Mouse (Mus musculus) left cerebral cortex, adult 11 months (tissue): ENCODE measurements at regions not wholly inside any gene's neighbourhood (a gene's known extent, or its start where the extent isn't known, plus 50 kb on each side); places are given as distances from the start of the nearest gene placed in this dataset.

ENCODE experiments used
- DNase-seq: peaks from one replicate; pipeline ENCODE4 v3.0.0; 2022; ENCODE audit warnings: low spot score

DNA sequence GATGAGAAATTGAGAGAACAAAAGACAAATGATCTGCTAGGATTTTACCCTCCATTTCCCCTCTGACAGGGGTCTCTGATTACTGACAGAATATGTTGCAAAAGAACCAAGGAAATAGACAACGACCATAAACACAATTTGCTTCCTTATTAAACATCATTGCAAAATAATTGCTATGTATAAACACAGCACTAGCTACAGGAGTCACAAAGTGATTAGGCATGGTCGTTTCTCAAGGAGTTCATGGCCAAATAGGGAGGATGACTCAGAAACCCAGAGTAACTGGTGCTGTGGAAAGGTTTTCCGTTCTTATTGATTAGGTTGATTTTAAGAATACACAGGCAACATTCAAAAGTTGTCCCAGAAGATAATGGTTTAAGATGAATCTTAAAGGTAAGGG lies 180.4 kb downstream of the Gm12728 start:
- no peak for DNase-seq

DNA sequence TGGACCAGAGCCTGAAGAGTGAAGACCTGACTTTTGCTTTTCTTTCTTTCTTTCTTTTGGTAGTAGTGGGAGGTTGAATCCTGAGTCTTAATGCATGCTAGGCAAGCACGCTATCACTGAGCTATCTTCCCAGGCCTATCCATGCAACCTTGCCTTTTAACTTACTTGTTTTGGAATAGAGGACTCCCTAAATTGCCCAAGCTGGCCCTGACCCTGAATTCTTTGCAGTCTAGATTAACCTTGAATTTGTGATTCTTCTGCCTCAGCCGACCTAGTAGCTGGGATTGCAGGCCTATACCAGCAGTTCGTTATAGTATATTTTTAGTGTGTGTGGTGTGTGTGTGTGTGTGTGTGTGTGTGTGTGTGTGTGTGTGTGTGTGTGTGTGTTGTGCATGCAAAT lies 183.1 kb downstream of the Gm12728 start:
- DNase-seq, result no peak

DNA sequence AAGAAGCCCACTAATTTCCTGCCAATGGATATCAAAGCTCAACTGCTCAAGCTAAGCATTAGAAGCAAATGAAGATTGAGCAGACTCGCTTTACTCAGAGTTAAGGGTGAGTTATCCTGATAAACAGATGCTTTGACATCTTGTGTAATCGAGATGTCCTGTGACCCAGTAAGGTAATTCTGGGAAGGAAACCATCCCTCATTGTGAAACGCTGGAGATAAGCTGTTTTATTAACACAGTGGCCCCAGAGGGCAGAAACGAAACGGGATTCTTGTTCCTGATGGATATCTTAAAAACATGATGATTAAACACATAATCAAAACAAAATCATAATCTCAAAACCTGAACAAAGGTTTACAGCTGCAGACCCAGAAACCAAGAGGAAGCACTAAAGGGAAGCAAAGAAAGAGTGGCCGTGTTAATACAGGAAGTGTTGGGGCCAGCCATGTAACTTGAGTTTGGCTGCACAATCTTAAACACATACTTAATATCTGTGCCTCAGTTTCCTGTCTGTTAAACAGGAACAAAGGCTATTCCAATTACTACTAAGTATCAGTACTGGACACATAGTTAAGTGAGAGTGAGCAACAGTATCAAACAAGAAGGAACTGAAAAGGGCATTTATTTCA lies 184.2 kb downstream of the Gm12728 start:
- no peak for DNase-seq

DNA sequence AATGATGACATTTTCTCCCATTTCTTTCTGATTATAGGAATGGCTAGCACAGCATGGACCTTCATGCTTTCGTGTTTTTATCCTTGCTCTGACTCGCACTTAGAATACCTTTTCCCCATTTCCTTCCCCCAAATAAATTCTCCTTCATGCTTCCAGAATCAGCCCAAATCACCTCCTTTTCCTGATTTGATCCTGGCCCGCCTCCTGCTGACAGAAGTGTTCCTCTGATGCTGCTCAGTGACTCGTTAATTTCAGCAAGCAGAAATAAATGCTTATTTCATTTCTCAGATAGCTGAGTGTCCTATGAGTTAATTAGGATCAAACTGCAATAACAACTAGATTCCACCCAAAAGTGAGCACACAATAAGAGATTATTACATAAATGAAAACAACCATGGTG lies 185.3 kb downstream of the Gm12728 start:
- no peak for DNase-seq

DNA sequence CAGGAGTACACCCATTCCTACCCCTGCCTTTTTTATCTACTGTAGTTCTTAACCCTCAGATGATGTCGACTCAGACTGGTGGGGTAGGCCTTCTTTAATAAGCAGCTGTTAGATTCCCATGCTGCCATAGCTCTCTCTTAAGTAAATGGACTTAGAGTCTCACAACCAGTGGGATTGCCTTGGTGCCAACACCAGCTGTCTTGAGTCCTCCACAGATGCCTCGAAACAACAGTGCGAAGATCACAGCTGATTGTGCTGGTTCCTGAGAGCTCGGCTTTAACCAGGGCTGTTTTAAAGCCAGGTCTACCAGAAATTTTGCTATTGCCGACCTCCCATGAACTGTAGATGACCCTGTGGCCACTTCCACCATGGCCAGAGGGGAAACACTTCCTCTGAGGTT lies 189.4 kb downstream of the Gm12728 start:
- no peak for DNase-seq

DNA sequence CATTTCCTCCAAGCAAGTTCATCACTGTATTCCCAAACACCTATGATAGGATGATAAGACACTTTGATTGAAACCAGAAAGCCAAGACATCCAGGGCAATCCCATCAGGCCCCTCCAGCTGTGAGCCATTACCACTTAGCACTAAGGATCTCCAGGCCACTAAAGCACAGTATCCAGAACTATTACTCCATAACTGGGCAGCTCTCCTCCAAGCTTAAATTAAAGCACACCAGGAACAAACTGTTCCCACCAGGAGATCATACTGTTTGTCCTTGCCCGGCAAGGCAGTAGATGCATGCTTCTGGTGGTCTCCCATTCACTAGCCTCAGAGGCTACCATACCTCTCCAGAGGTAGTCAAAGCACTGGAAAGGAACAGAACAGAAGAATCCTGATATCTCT lies 193.3 kb downstream of the Gm12728 start:
- no peak for DNase-seq

DNA sequence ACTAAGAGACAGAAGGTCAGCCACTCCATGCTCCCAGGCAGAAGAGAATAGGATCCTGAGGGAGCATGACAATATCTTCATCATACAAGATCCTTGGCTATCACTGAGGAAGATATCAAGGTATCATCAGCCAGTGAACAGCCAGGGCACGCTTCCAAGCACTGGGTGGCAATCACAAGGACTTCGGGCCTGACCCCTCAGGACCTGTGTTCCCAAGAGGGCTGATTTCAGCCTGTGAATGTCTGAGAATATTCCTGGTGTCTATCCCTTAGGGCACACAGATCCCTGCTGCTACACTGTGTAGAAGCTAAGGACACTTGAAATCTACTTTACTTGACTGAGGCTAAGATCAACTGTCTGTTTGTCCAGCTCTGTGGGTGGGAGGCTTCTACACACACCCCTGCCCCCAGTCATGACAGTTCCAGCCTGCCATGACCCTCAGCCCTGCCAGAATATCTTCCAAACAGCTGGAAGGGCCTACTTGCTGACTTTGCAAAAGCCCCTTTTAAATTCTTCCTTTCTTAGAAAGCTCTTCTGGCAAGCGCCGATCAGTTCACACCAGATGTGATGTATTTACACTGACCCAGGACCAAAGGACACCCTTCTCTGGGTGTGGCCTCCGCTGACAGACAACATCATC lies 198.4 kb downstream of the Gm12728 start:
- no peak for DNase-seq

DNA sequence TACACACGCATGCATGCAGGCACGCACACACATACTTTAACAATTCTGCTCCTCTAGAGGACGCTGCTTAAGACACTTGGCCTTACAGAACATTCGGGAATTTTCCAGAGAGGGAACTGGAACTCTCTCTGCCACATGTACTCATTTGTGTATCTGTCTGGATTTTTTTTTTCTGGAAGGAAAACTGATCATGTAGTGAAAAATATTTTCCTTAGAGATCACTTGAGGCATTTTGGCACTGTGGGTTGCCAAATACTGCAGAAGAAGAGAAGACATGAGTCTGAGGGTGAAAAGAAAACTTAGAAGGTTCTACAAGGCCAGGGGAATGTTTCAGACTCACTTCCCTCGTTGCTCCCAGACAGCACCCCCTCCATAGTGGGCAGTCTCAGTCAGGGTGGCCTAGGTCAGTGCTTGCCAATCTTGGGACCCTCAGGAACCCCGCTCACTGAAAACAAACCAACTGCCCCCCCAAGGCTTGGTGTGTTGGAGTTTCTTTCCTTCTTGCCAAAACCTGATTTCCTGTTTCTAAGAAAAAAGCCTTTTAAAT lies 203.0 kb downstream of the Gm12728 start:
- DNase-seq, result no peak

DNA sequence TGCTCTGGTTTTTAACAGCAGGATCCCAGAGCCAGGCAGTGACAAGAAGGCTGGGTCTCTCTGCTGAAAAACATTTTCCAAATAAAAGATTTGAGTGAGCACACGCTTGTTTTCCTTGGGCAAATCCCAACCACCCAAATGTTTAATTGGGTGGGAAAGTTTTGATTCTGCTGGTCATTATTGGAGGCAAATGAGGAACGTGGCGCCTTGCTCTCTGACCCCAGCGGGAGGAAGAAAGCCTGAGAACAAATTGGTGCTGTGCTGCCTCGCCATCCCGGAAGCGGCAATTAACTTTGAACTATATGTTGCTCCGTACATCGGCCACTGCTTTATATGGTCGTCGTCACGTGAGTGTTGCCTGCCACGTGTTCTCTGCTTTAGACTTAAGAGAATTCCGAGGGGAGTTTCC lies 204.7 kb downstream of the Gm12728 start:
- DNase-seq, result no peak

DNA sequence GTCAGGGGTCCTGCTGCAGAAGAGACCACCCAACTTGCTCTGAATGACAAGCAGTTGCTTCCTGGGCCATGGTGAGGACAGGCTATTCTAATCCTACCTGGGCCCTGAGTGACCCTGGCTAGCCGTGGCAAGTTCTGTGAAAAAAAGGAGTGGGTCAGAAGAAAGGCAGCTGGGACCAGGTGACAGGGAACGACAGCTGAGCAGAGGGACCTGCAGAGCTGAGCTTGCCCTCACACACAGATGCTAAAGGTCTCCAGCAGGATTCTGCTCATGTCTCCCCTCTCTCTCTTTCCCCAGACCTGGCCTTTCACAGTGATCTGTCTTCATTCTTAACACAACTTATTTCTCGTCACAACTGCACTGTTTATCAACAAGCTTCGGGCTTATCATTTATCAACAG lies 206.4 kb downstream of the Gm12728 start:
- no peak for DNase-seq

DNA sequence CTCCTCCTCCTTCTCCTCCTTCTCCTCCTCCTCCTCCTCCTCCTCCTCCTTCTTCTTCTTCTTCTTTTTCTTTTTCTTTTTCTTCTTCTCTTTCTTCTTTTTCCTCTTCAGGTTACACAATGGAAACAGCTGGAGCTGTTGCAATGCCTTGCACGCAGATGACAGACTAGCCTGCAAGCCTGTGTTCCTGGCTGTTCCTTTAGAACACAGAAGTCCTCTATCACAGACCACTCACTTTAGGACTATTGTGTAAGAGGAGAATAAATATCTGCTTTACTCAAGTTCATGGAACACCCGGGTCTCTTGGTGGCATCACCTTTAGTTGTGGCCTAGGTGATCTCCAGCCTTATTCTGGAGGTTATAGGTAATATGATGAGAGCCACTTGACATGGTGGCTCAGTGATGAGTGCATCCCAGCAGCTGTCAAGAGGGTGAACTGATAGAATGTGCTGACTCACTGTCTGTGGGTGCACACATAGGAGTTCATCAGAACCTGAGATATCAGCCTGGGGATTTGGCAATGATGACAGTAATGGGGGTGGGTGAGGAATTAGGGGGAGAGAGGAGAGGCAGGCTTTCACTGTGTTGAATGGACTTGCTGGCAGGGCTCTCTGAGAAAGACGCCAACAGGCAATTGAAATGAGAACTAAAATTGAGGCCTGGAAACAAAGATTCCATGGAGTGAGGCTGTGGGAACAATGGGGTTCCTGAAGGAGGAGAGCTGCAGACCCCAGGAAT lies 207.4 kb downstream of the Gm12728 start:
- DNase-seq, result peak; percentile 13

DNA sequence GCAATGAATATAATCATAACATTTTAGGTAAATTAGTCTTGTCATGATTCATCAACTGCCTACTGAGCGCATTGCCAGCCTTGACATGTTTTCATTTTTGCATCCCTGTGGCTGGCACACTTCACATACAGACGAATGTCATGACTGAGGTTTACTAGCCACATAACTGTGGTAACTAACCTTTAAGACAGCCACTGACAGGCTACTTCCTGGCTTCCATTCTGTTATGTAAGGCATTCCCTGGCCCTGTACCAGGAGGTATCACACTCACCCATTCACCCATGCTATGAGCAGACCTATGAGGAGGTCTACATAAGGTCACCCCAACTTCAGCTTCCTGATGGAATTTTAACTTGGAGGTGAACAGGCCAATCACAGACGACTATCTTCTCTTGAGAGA lies 212.8 kb downstream of the Gm12728 start:
- DNase-seq, result no peak

DNA sequence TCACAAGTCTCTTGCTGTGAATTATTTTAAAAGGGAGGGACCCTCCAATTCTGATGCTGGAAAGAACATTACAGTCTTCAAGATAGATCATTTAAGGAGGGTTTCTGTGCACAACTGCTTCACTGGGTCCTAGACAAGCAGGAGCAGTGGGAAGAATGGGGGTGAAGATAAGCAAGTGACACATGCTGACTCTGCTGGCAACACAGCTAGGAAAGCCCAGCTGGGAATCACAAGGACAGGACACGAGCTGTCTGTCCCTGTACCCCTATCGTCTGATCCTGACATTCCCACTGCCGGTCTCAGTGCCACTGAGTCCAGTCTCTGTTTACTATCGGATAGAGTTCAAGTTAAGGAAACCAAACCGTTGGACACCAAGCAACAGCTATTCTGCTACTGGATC lies 216.3 kb downstream of the Gm12728 start:
- DNase-seq, result no peak

DNA sequence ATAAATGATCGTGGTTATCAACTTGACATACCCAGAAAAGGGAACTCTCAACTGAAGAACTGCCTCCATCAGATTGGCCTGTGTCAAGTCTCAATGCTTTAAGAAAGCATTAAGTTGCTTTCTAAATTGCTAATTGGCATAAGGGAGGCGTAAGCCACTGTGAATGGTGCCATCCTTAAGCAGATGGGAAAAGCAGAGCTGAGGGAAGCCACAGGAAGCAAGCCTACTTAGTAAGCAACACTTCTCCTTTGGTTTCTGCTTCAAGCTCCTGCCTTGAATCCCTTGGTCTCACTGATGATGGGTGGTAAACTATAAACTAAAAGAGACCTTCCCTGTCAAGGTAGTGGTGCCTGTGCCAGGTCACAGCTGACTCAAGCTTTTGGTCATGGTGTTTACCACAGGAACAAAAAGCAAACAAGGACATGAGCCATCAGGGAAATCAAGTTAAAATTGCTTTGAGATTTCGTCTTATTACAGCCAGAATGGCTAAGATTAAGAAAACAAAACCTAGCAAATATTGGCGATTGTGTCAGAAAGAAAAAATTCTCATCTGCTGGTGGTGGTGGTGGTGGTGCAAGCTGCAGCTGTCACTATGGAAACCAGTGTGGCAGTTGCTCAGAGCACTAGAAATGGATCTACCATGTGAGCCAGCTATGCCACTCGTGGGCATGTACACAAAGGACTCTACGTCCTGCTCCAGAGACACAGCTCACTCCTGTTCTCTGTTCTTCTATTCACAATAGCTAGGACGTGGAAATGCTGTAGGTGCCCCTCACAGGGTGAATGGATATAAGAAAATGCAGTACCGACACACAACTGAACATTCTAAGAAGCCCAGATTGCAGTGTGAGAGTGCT lies 217.9 kb downstream of the Gm12728 start:
- DNase-seq, result no peak

DNA sequence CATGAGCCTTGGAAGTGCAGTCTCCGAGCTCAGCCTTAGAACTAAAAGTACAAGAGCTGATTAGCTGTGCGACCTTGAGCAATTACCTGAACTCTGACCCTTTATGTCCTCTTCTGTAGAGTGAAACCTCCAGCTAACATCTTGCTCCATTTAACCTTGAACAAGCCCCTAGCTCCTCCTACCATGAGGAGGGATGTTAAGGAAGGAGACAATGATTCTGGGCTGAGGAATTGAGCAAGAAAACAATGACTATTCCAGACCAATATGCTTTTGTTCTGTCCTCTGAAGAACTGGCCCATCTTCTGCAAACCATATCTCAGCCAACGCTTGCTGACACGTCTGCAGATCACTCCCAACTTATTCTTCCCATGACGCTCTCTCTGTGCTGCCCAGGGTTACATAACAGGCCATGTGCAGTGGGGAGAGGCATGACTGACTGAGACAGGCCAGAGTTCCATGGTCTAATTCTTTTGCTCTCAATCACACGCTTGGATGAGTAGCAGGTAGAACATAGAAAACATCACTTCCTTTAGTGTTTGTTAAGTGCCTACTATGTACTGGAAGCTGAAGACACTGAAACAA lies 227.5 kb downstream of the Gm12728 start:
- no peak for DNase-seq

DNA sequence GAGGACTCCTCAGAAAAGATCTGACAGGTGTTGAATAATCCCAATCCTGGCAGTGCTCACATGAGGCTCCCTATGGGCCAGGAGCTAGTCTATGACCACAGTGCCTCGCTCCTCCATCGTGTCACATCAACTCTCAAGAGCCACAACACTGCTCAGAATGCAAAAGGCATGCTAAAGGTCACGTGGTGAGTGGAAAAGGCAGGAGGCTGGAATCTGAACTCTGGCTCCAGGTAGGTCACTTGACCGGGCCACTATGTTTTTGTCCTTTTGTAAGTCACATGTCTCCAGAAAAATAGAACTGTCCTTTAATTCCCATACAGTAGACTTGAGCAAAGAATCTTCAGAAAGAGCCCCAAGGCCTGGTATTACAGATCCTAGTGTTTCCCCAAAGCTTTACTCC lies 229.3 kb downstream of the Gm12728 start:
- no peak for DNase-seq

DNA sequence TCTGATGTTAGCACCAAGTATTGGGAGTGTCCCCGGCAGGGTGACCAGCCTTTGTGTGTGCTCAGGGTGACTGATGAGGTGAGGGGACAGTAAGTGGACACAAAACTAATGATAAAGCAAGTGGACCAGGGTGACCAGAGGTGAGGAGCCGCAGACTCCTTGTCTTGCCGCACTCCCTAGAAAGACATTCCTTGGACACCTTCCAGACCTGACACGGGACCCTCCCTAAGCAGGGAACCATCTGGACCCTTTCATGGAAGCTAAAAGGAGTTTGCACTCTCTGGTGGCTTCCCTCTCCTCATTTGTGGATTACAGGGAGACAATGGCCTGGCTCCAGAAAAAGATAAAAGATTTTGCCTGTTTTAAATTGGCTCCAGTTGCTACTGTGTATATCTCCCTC lies 230.7 kb downstream of the Gm12728 start:
- DNase-seq, result no peak

DNA sequence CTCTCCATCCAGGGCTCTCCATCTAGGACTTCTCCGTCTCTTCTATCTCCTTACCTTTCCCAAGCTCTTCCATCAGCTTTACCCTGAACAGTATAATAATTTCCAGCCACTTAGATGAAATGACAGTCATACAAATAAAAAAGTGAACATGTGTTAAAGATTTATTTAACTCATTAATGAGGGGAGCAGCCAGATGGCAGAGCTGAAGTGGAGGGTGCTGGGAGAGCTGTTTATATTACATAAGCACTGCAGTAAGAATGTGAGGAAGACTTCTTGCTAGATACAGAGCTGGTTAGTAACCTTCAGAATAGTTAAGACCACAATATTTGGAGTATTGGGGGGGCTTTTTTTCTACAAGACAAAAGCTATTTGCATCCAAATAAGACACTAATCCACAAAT lies 234.9 kb downstream of the Gm12728 start:
- no peak for DNase-seq

DNA sequence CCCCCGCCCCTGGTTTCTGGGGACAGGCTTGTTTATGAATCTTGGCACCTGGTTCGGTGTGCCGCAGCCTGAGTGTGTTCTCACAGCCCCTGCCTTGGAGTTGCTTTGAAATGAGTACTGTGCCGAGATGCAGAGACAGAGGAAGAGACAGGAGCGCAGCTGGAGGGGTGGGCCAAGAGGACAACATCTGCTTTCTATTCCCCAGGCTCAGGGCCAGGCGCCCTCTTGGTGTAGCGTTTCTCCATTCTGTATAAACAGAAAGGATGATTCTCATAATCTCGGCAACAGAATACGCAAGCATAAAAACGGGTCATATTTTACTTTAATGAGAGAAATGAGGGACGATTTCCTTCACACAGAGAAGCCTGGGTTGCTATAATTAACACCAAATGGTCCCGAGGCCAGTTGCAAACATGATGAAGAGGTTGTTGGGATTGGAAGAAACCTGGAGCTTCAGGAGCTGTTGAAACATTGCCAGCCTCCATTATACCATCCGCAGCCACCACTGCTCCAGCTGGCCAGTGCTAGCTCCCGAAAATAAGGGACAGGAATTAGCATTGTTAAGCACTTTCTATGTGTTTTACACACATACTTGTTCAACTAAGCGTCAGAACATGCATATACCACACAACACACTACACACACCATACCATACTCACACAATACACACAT lies 236.4 kb downstream of the Gm12728 start:
- no peak for DNase-seq

DNA sequence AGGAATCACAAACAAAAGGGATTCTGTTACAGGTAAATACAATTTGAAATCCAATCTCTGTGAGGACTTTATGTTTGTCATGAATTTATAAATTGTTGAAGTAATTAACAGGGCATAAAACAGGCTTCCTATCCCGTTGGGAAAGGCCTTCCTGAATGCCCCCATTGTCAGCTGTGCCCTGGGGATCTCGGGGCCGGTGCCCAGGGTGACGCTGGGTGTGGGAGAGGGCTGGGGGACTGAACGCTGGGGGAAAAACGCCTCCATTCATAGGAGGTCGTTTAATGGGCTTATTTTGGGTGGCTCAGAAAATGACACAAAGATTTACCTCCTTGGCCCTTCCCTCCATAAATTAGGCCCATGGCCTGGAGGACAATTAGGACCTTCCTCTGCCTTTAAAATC lies 250.7 kb downstream of the Gm12728 start:
- DNase-seq, result no peak

DNA sequence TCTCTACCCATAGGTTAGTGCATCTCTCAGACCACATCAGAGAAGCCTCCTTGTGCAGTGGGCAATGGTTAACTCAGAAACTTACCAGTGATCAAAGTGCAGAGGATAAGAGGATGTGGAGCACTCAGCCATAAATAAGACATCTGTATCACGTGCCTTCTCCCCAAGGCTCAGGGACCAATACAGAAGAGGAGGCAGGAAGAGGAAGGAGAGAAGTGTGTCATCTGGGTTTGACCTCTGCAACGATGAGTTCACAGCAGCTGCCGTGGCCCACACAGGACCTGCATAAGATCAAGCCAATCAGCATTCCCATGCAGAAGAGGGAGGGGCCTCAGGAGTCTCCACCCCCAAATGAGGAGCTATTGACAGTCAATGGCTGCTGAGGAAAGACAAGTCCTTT lies 252.8 kb downstream of the Gm12728 start:
- no peak for DNase-seq
